In the genomic region with DNA sequence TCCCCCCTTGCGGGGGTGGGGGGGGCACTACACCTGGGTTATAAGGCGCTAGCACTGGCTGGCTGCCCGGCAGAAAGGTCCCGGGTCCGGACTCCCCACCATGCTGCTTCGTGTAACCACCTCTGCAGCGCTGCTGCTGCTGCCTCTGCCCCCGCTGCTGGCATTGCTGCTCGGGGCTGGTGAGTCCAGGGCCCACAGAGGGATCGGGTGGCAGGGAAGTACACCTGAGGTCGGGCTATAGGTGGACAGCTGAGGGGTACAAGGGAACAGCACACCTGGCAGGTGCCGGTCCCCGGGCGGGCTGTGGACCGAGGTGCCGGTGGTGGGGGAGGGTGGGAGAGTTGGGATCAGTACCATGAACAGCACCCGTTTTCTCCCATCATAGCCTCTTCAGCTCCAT, we compare ENCODE assay signal across 11 mouse cellular contexts. TPM values are rescaled to one million over a fixed set of nuclear protein-coding genes. Genes with fewer than 3 reads are reported as not detected.
DNase-seq lines count a peak whose midpoint lies in the region; ATAC-seq lines count a peak whose summit lies in the region.
"Had no signal": no experiment of that assay in that cellular context is flagged by ENCODE, and none has a peak within 500 bp of the region (broad histone marks: within the 10 kb centered on the region; RNA-seq: fewer than 3 reads in every experiment).

Ccer2 (plus strand) TSS at position 96 of the 400 bp plus-strand sequence.

- no peak within 1 kb of the TSS for H3K4me3 ChIP-seq in kidney, embryonic 16.5 days (ENCODE audit: low read length)
- 0 out of 2 replicates have a peak within 1 kb of the TSS, but pooled peaks have one; percentile 11 for H3K4me3 ChIP-seq in forebrain, embryonic 12.5 days (replicated peaks)
- no peak within 1 kb of the TSS for H3K4me3 ChIP-seq in limb, embryonic 12.5 days (replicated peaks)
- 0 out of 2 replicates have a peak within 1 kb of the TSS, but pooled peaks have one; percentile 11 for H3K4me3 ChIP-seq in neural tube, embryonic 12.5 days
- H3K4me3 ChIP-seq: heart, adult 2 months had no signal

- H3K27ac ChIP-seq in kidney, embryonic 16.5 days (ENCODE audit: low read length) = no peak within 1 kb of the TSS
- H3K27ac ChIP-seq in forebrain, embryonic 12.5 days = no peak within 1 kb of the TSS
- no peak within 1 kb of the TSS for H3K27ac ChIP-seq in limb, embryonic 12.5 days
- no peak within 1 kb of the TSS for H3K27ac ChIP-seq in neural tube, embryonic 12.5 days
- H3K27ac ChIP-seq: heart, adult 2 months had no signal

- no peak within 1 kb of the TSS for H3K9ac ChIP-seq in kidney, embryonic 16.5 days (replicated peaks; ENCODE audit: low read length)
- 0 out of 2 replicates have a peak within 1 kb of the TSS, but pooled peaks have one; percentile 7 for H3K9ac ChIP-seq in forebrain, embryonic 12.5 days
- no peak within 1 kb of the TSS; the same call in 1 of the 2 replicates for H3K9ac ChIP-seq in limb, embryonic 12.5 days (replicated peaks)
- H3K9ac ChIP-seq in neural tube, embryonic 12.5 days = 0 out of 2 replicates have a peak within 1 kb of the TSS, but pooled peaks have one; percentile 22

- 0 out of 2 replicates have a peak, but pooled peaks have one; percentile 29 for ATAC-seq in kidney, embryonic 16.5 days (ENCODE audit: low FRiP score, low TSS enrichment)
- no peak for ATAC-seq in forebrain, embryonic 12.5 days (ENCODE audit: low FRiP score)
- ATAC-seq in limb, embryonic 12.5 days (ENCODE audit: insufficient number of reproducible peaks, insufficient read depth, low FRiP score, low TSS enrichment, low read depth) = peak; percentile 44; the same call in 1 of the 2 replicates
- 0 out of 2 replicates have a peak, but pooled peaks have one; percentile 17 for ATAC-seq in neural tube, embryonic 12.5 days (ENCODE audit: low FRiP score, low read depth)
- no peak for ATAC-seq in erythroid progenitor cell, adult 5-6 weeks (replicated peaks; ENCODE audit: low FRiP score, poor library complexity, severe bottlenecking)

- H3K4me1 ChIP-seq in kidney, embryonic 16.5 days (ENCODE audit: insufficient read depth, low read length) = peaks cover 6% of the 10 kb centered on the region
- peaks cover 7% of the 10 kb centered on the region for H3K4me1 ChIP-seq in forebrain, embryonic 12.5 days
- peaks cover 12% of the 10 kb centered on the region for H3K4me1 ChIP-seq in limb, embryonic 12.5 days (replicated peaks)
- H3K4me1 ChIP-seq in neural tube, embryonic 12.5 days = peaks cover 7% of the 10 kb centered on the region; the same call in 1 of the 2 replicates

- H3K4me2 ChIP-seq in kidney, embryonic 16.5 days (replicated peaks; ENCODE audit: low read depth, low read length) = peak within 1 kb of the TSS; percentile 36
- H3K4me2 ChIP-seq in forebrain, embryonic 12.5 days = peak within 1 kb of the TSS; percentile 38
- peak within 1 kb of the TSS; percentile 46 for H3K4me2 ChIP-seq in limb, embryonic 12.5 days
- peak within 1 kb of the TSS; percentile 44 for H3K4me2 ChIP-seq in neural tube, embryonic 12.5 days (replicated peaks)

- peaks cover 25% of the 10 kb centered on the region for H3K36me3 ChIP-seq in kidney, embryonic 16.5 days (ENCODE audit: insufficient read depth, low read length)
- H3K36me3 ChIP-seq in forebrain, embryonic 12.5 days (replicated peaks) = peaks cover 48% of the 10 kb centered on the region
- H3K36me3 ChIP-seq in limb, embryonic 12.5 days = peaks cover 59% of the 10 kb centered on the region
- peaks cover 43% of the 10 kb centered on the region for H3K36me3 ChIP-seq in neural tube, embryonic 12.5 days

- no peak for DNase-seq in kidney, postnatal 4 days
- DNase-seq in left cerebral cortex, adult 18-20 months (ENCODE audit: low spot score in 2 of 2) = no peak
- no peak for DNase-seq in ovary, postnatal 14 days (ENCODE audit: low spot score)
- DNase-seq: heart, adult 2 months had no signal

- WGBS in kidney, embryonic 16.5 days = 4% methylated on average over 17 of the region's 17 CpGs
- 5% methylated on average over 15 of the region's 17 CpGs for WGBS in forebrain, embryonic 12.5 days
- under 1% methylated on average over 17 of the region's 17 CpGs for WGBS in limb, embryonic 12.5 days
- WGBS in neural tube, embryonic 12.5 days = 4% methylated on average over 17 of the region's 17 CpGs

- H3K9me3 ChIP-seq in kidney, embryonic 16.5 days (ENCODE audit: low read length) = no peaks in the 10 kb centered on the region
- H3K9me3 ChIP-seq in forebrain, embryonic 12.5 days = no peaks in the 10 kb centered on the region
- no peaks in the 10 kb centered on the region for H3K9me3 ChIP-seq in limb, embryonic 12.5 days
- H3K9me3 ChIP-seq in neural tube, embryonic 12.5 days = no peaks in the 10 kb centered on the region

- H3K27me3 ChIP-seq in kidney, embryonic 16.5 days (ENCODE audit: insufficient read depth, low read length) = peaks cover 10% of the 10 kb centered on the region; the same call in 1 of the 2 replicates
- H3K27me3 ChIP-seq in forebrain, embryonic 12.5 days = peaks cover 24% of the 10 kb centered on the region
- peaks cover 28% of the 10 kb centered on the region for H3K27me3 ChIP-seq in limb, embryonic 12.5 days
- H3K27me3 ChIP-seq in neural tube, embryonic 12.5 days (replicated peaks) = peaks cover 8% of the 10 kb centered on the region; the same call in 1 of the 2 replicates
- H3K27me3 ChIP-seq: CH12.LX had no signal

RNA-seq across cellular contexts. Expression of gene Ccer2, which starts in this region (rescaled TPM):
- not detected in 2 replicates for polyA plus RNA-seq in kidney, embryonic 16.5 days (2015; fragmentation: Nextera tagmentation; extraction: Ambion mirVana)
- polyA plus RNA-seq in forebrain, embryonic 12.5 days (2016; fragmentation: Nextera tagmentation; extraction: Ambion mirVana) = not detected in 2 replicates
- 0.24 TPM in 1 of 2 replicates, not detected in the other for polyA plus RNA-seq in limb, embryonic 12.5 days (2016; fragmentation: Nextera tagmentation; extraction: Ambion mirVana)
- polyA plus RNA-seq in neural tube, embryonic 12.5 days (2016; fragmentation: Nextera tagmentation; extraction: Ambion mirVana) = 9.7 and 10.4 TPM in 2 replicates
- not detected in 2 replicates for total RNA-seq in erythroid progenitor cell, adult 5-6 weeks (2015; ENCODE audit: low replicate concordance)
- not detected in 2 replicates for total RNA-seq in erythroid progenitor cell, adult 5-6 weeks (2017; ENCODE audit: low replicate concordance)
- 1 to 10 TPM; 1.1 to 2.9 TPM for total RNA-seq in left cerebral cortex, adult 18-20 months (2021)
- total RNA-seq: adrenal gland, postnatal 4 days; heart, adult 2 months had no signal
- polyA plus RNA-seq: heart, adult 2 months had no signal

Comparison
In these comparisons a context has a peak if more than half of its experiments do, and no peak if none do; other contexts are left out.
1. Peak in ATAC-seq and H3K4me2 ChIP-seq in kidney, embryonic 16.5 days; RNA of the gene not detected or under 1 TPM.
2. Peak in ATAC-seq and H3K4me2 ChIP-seq in limb, embryonic 12.5 days; RNA of the gene not detected or under 1 TPM.
3. H3K4me3 ChIP-seq: peak in forebrain, embryonic 12.5 days (single experiment) and neural tube, embryonic 12.5 days (single experiment); none in kidney, embryonic 16.5 days (single experiment) and limb, embryonic 12.5 days (single experiment).
4. H3K9ac ChIP-seq: peak in forebrain, embryonic 12.5 days (single experiment) and neural tube, embryonic 12.5 days (single experiment); none in kidney, embryonic 16.5 days (single experiment) and limb, embryonic 12.5 days (single experiment).
5. Peak in every context shown above with its lines, with median percentiles within 50 percentile points of each other: H3K4me2 ChIP-seq.